Mouse (Mus musculus) erythroblast, embryonic 14.5 days (primary cell): ENCODE data around the gene Lactbl1.

Source experiments
- GATA1 ChIP-seq: IDR thresholded peaks from 2 replicates; pipeline ENCODE4 v1.6.1; 2012; ENCODE audit warnings: low read length, inconsistent platforms, mixed read lengths
- TAL1 ChIP-seq: IDR thresholded peaks from 3 replicates; pipeline ENCODE4 v1.6.1; 2012; ENCODE audit warnings: low read length, inconsistent platforms, mixed read lengths

DNA sequence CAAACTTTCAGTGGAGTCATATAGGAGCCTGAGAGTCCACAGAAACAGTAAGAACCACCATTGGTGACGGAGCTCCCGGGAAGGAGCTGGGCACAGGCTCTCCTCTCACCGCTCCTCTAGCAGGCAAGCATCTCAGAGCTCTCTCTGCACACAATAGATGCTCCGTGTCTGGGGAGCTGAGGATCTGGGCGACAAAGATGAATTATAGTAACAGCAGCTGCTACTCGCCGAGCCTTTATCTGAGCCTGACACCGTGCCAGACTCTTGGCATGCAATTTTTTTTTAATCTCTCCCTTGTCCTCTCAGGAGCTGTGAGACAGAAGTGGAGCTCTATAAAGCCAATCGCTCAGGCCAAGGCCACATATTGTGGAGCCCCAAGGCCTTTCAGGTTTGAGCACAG lies 42.6 kb downstream of the Lactbl1 start:
- TF ChIP-seq GATA1 (no peak), TAL1 (no peak)
